Mouse (Mus musculus) MEL (cell line): ENCODE data around the gene Rtbdn. TPM values are rescaled to one million over a fixed set of nuclear protein-coding genes. Genes with fewer than 3 reads are reported as not detected.

Source experiments
- DNase-seq: peaks from one replicate; pipeline ENCODE4 v3.0.0; 2011; ENCODE audit warnings: low read depth, low spot score
- H3K27ac ChIP-seq: 2 replicates; pipeline ENCODE4 v1.5.1; 2012; ENCODE audit warnings: low read depth, mild to moderate bottlenecking, control low read depth, low read length, moderate library complexity; ENCODE audit not compliant: control insufficient read depth
- H3K27me3 ChIP-seq, 2 experiments: fragments of 150-350 bp in 1 of 2; sonication (generic) in 1 of 2; 2 replicates each; pipeline ENCODE4 v1.6.1; 2012; ENCODE audit warnings: low read length in 2 of 2, mild to moderate bottlenecking in 2 of 2, improper control_type of control experiment in 1 of 2, moderate library complexity in 1 of 2; ENCODE audit not compliant: insufficient read depth in 2 of 2, control insufficient read depth in 1 of 2
- H3K36me3 ChIP-seq, 2 experiments: 2 replicates each; pipeline ENCODE4 v1.6.1; 2012 to 2014; ENCODE audit warnings: low read length in 2 of 2, improper control_type of control experiment in 1 of 2, inconsistent platforms in 1 of 2, mild to moderate bottlenecking in 1 of 2; ENCODE audit not compliant: insufficient read depth in 2 of 2, control insufficient read depth in 1 of 2
- H3K4me1 ChIP-seq, 2 experiments: fragments of 150-350 bp in 1 of 2; sonication (generic) in 1 of 2; 2 replicates each; pipeline ENCODE4 v1.6.1; 2012; ENCODE audit warnings: low read length in 2 of 2, improper control_type of control experiment in 1 of 2, mild to moderate bottlenecking in 1 of 2; ENCODE audit not compliant: insufficient read depth in 2 of 2, control insufficient read depth in 1 of 2
- H3K4me3 ChIP-seq, 2 experiments: fragments of 150-350 bp in 1 of 2; sonication (generic) in 1 of 2; 2 replicates each; pipeline ENCODE4 v1.5.1; 2012; ENCODE audit warnings: low read depth in 2 of 2, low read length in 2 of 2, mild to moderate bottlenecking in 2 of 2, moderate library complexity in 2 of 2, control low read depth in 1 of 2, improper control_type of control experiment in 1 of 2; ENCODE audit not compliant: control insufficient read depth in 1 of 2, insufficient read depth in 1 of 2
- H3K79me2 ChIP-seq: 2 replicates; pipeline ENCODE4 v1.6.1; 2012; ENCODE audit warnings: mild to moderate bottlenecking, low read length, moderate library complexity; ENCODE audit not compliant: control insufficient read depth, poor library complexity, insufficient read depth
- H3K9ac ChIP-seq: 2 replicates; pipeline ENCODE4 v1.6.1; 2012; ENCODE audit warnings: low read depth, mild to moderate bottlenecking, control low read depth, low read length, moderate library complexity; ENCODE audit not compliant: control insufficient read depth, poor library complexity, severe bottlenecking
- H3K9me3 ChIP-seq: fragments of 150-350 bp; sonication (generic); replicated peaks from 2 replicates; pipeline ENCODE4 v1.6.1; 2012; ENCODE audit warnings: mild to moderate bottlenecking, low read length, improper control_type of control experiment, moderate library complexity; ENCODE audit not compliant: insufficient read depth
- CHD1 ChIP-seq: IDR thresholded peaks from 2 replicates; pipeline ENCODE4 v1.6.1; 2012; ENCODE audit warnings: low read depth, mild to moderate bottlenecking, inconsistent platforms, low read length, improper control_type of control experiment
- CTCF ChIP-seq, 3 experiments: IDR thresholded peaks in 2 of 3; conservative IDR thresholded peaks in 1 of 3; 2 replicates each; pipeline ENCODE4 v1.5.1; 2011 to 2012; ENCODE audit warnings: low read length in 3 of 3, low read depth in 2 of 3, mild to moderate bottlenecking in 2 of 3, improper control_type of control experiment in 1 of 3, inconsistent platforms in 1 of 3, mixed read lengths in 1 of 3, moderate library complexity in 1 of 3; ENCODE audit not compliant: control insufficient read depth in 1 of 3, insufficient read depth in 1 of 3, poor library complexity in 1 of 3, severe bottlenecking in 1 of 3
- JUND ChIP-seq: IDR thresholded peaks from 2 replicates; pipeline ENCODE4 v1.6.1; 2011; ENCODE audit warnings: low read depth, mild to moderate bottlenecking, improper control_type of control experiment, low read length
- KAT2A ChIP-seq: conservative IDR thresholded peaks from 2 replicates; pipeline ENCODE4 v1.6.1; 2012; ENCODE audit warnings: low read depth, low read length, improper control_type of control experiment, inconsistent platforms
- MAX ChIP-seq: IDR thresholded peaks from 2 replicates; pipeline ENCODE4 v1.6.1; 2011; ENCODE audit warnings: low read length, improper control_type of control experiment
- MXI1 ChIP-seq: IDR thresholded peaks from 2 replicates; pipeline ENCODE4 v1.6.1; 2011; ENCODE audit warnings: mild to moderate bottlenecking, low read depth, low read length, improper control_type of control experiment
- MYB ChIP-seq: IDR thresholded peaks from 2 replicates; pipeline ENCODE4 v1.6.1; 2011; ENCODE audit warnings: mild to moderate bottlenecking, low read depth, low read length, improper control_type of control experiment
- MYC ChIP-seq: IDR thresholded peaks from 2 replicates; pipeline ENCODE4 v1.6.1; 2011; ENCODE audit warnings: low read depth, mild to moderate bottlenecking, low read length, improper control_type of control experiment, moderate library complexity
- POLR2AphosphoS2 ChIP-seq: IDR thresholded peaks from 2 replicates; pipeline ENCODE4 v1.6.1; 2011; ENCODE audit warnings: low read length, improper control_type of control experiment
- RAD21 ChIP-seq: IDR thresholded peaks from 2 replicates; pipeline ENCODE4 v1.6.1; 2011; ENCODE audit warnings: mild to moderate bottlenecking, low read depth, low read length, improper control_type of control experiment
- SIN3A ChIP-seq: IDR thresholded peaks from 2 replicates; pipeline ENCODE4 v1.6.1; 2012; ENCODE audit warnings: low read length, improper control_type of control experiment, inconsistent platforms
- SMC3 ChIP-seq: IDR thresholded peaks from 2 replicates; pipeline ENCODE4 v1.6.1; 2011; ENCODE audit warnings: low read depth, low read length, improper control_type of control experiment
- TCF12 ChIP-seq: IDR thresholded peaks from 2 replicates; pipeline ENCODE4 v1.6.1; 2014; ENCODE audit warnings: low read depth, mild to moderate bottlenecking, inconsistent platforms, low read length, improper control_type of control experiment, moderate library complexity
- ZC3H11A ChIP-seq: IDR thresholded peaks from 2 replicates; pipeline ENCODE4 v1.6.1; 2012; ENCODE audit warnings: low read depth, mild to moderate bottlenecking, inconsistent platforms, low read length, improper control_type of control experiment
- ZKSCAN1 ChIP-seq: IDR thresholded peaks from 2 replicates; pipeline ENCODE4 v1.6.1; 2012; ENCODE audit warnings: low read depth, mild to moderate bottlenecking, inconsistent platforms, low read length, improper control_type of control experiment, moderate library complexity
- ZMIZ1 ChIP-seq: IDR thresholded peaks from 2 replicates; pipeline ENCODE4 v1.6.1; 2012; ENCODE audit warnings: low read depth, mild to moderate bottlenecking, inconsistent platforms, low read length, improper control_type of control experiment, moderate library complexity
- polyA plus RNA-seq, 2 experiments: library from polyadenylated mRNA; stranded (reverse) in 1 of 2; unstranded in 1 of 2; fragments of >175 nt in 1 of 2; fragments of >200 nt in 1 of 2; gene quantifications; 2 replicates each; pipeline versions ENCODE4 v1.2.1 to v1.2.4; 2012; ENCODE audit warnings: low replicate concordance in 2 of 2, low read depth in 1 of 2; ENCODE audit not compliant: insufficient read length in 2 of 2, insufficient read depth in 1 of 2, missing spikeins in 1 of 2
- total RNA-seq: library from RNA; depleted of rRNA; stranded (reverse); fragments of 300-350 nt; gene quantifications from 2 replicates; pipeline ENCODE4 v1.2.3, GENCODE M21; 2012

Rtbdn gene
- total and polyA plus RNA-seq, 3 experiments: 0.08 to 0.11 TPM; not detected in 1

GRCm38 (mm10) chr8:84973079-84973478, 26.3 kb downstream of the Rtbdn start:
- peaks cover 40% of the 10 kb centered on the region for H3K79me2 ChIP-seq
- H3K27me3 ChIP-seq: no peaks in the 10 kb centered on the region
- H3K9me3 ChIP-seq: no peaks in the 10 kb centered on the region
- TF ChIP-seq ZMIZ1: no peak
- TF ChIP-seq ZKSCAN1: no peak
- TF ChIP-seq SMC3: no peak
- no peak for TF ChIP-seq MYB
- no peak for TF ChIP-seq CHD1
- no peak for TF ChIP-seq MAX
- TF ChIP-seq, all 39 proteins: peak for 0
- Histone ChIP-seq H3K4me1 (peaks cover 4 to 30% of the 10 kb centered on the region in 2 experiments; a peak in 2 of 4 replicates), H3K4me3 (no peak overlapping the region), H3K36me3 (peaks cover 4 to 22% of the 10 kb centered on the region in 2 experiments; a peak in 3 of 4 replicates), H3K27ac (peak overlapping the region; percentile 41), H3K9ac (no peak overlapping the region)
- DNase-seq: no peak

- H3K79me2 ChIP-seq: peaks cover 43% of the 10 kb centered on the region
- peaks cover 4 to 28% of the 10 kb centered on the region in 2 experiments; a peak in 2 of 4 replicates for H3K4me1 ChIP-seq
- TF ChIP-seq MXI1: peak; percentile 56
- TF ChIP-seq RAD21: peak; percentile 77
- TF ChIP-seq JUND: no peak
- 0 out of 2 replicates have a peak, but pooled peaks have one; percentile 35 for TF ChIP-seq MYC
- peak; percentile 71 for TF ChIP-seq SIN3A
- TF ChIP-seq CTCF (IDR thresholded peaks at IDR 0.05 in 2 of 3, conservative IDR thresholded peaks at IDR 0.05 in 1 of 3; ENCODE audit: control insufficient read depth in 1 of 3, insufficient read depth in 1 of 3, low read depth in 2 of 3, low read length in 3 of 3, poor library complexity in 1 of 3, severe bottlenecking in 1 of 3): peak; percentile 65 to 85 (median 73)
- peak; percentile 71 for TF ChIP-seq SMC3
- 0 out of 2 replicates have a peak, but pooled peaks have one; percentile 21 for TF ChIP-seq MAX
- no peak for TF ChIP-seq KAT2A
- no peak for TF ChIP-seq TCF12
- peak; percentile 10; the same call in 1 of the 2 replicates for TF ChIP-seq POLR2AphosphoS2
- peak; percentile 62 for TF ChIP-seq ZC3H11A
- H3K9ac ChIP-seq: peak overlapping the region; percentile 64
- H3K36me3 ChIP-seq: peaks cover 4 to 19% of the 10 kb centered on the region in 2 experiments; a peak in 3 of 4 replicates
- peak overlapping the region; percentile 50 for H3K27ac ChIP-seq
- H3K27me3 ChIP-seq: no peaks in the 10 kb centered on the region
- DNase-seq: peak; percentile 85
- H3K9me3 ChIP-seq: no peaks in the 10 kb centered on the region
- peak overlapping the region in 1 of 2 experiments; percentile 59; a peak in 2 of 4 replicates for H3K4me3 ChIP-seq
Measured at GRCm38 (mm10) chr8:84973803-84974542, 27.2 kb downstream of the Rtbdn start.
